Mouse (Mus musculus) heart, postnatal 0 days (tissue): Measurements from ENCODE around the gene Fancl.

Experiments used
- CTCF ChIP-seq: IDR thresholded peaks from 2 replicates; pipeline ENCODE4 v1.5.1; 2016; ENCODE audit warnings: antibody characterized with exemption, control low read depth, low read depth
- EP300 ChIP-seq: IDR thresholded peaks from 2 replicates; pipeline ENCODE4 v1.6.1; 2016; ENCODE audit warnings: antibody characterized with exemption, low read depth

DNA sequence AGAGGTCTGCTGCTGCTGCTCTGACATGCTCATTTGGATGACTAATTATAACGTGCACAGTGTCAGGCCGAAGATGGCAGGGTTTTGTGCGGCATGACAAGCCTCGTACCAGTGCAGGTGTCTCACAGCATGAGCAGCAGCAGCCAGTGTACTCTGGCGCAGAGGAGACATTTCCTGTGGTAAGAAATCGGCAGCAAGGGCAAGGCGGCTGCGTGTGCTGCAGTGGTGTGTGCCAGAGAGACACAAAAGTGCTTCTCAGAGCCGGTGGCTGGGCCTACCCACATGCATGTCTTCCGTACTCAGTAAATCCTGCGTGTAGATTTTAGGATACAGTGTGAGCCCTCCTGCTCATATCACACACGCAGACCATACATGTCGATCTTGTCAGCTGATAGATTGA lies 51.9 kb downstream of the Fancl start:
- TF ChIP-seq CTCF, result no peak
- TF ChIP-seq EP300, result no peak
